Mouse (Mus musculus): ENCODE data around the gene Pkp4.

DNA sequence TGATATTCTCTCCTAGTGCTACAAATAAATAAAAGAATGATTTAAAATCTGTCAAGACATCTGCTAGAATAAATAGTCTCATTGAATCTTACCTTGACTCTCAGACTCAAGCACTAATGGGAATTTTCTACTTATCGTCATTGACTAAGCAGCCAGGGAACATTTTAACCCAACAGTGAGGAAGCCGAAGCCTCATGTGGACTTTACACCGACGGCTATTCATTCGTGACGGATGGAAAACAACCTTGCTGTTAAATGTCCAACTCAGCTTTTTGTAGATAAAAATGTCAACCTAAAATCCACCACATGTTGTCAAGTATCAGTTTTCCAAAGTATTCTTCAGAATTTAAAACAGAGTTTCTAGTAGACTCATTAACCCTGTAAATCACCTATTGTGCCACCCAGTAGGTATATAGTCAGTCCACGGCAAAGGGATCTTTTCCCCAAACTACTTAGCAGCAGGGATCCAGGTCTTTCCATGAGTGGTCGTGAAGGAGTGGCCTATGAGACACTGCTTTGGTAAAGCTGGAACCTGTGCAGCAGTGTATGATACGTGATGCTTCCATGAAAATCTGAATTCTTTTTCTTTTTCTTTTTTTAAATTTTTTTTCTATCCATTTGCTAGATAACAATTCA, 9.0 kb downstream of the Pkp4 start:
- TF ChIP-seq CTCF (IDR thresholded peaks at IDR 0.05; ENCODE audit: extremely low read depth, insufficient read depth, insufficient read length, insufficient replicate concordance) (no peak), POLR2A (IDR thresholded peaks at IDR 0.05; ENCODE audit: low read depth, low read length) (no peak)

All from spleen, adult 2 months (tissue).